Mouse (Mus musculus) limb, embryonic 11.5 days (tissue): ENCODE results near the gene Tgm3. TPM values are rescaled to one million over a fixed set of nuclear protein-coding genes. Genes with fewer than 3 reads are reported as not detected.

ENCODE experiments used
- ATAC-seq: fragments of 200-750 bp; cut with Nextera tagmentation; 2 replicates; pipeline ENCODE4 v1.8.0; 2017; ENCODE audit warnings: low read depth; ENCODE audit not compliant: insufficient number of reproducible peaks, low FRiP score, low TSS enrichment
- DNase-seq: peaks from one replicate; pipeline ENCODE4 v3.0.0-alpha.2; 2015; ENCODE audit warnings: low spot score
- H3K27ac ChIP-seq: fragments of 300-500 bp; sonication (generic); replicated peaks from 2 replicates; pipeline ENCODE4 v1.5.1; 2014; ENCODE audit warnings: low read depth, mild to moderate bottlenecking, low read length
- H3K27me3 ChIP-seq: fragments of 300-500 bp; sonication (generic); 2 replicates; pipeline ENCODE4 v1.6.1; 2014; ENCODE audit warnings: mild to moderate bottlenecking, low read length, mixed read lengths; ENCODE audit not compliant: control insufficient read depth, insufficient read depth
- H3K36me3 ChIP-seq: fragments of 300-500 bp; sonication (generic); 2 replicates; pipeline ENCODE4 v1.6.1; 2014; ENCODE audit warnings: mild to moderate bottlenecking, low read length, moderate library complexity, mixed read lengths; ENCODE audit not compliant: control insufficient read depth, insufficient read depth
- H3K4me1 ChIP-seq: fragments of 300-500 bp; sonication (generic); 2 replicates; pipeline ENCODE4 v1.6.1; 2014; ENCODE audit warnings: low read length, mixed read lengths; ENCODE audit not compliant: control insufficient read depth, insufficient read depth
- H3K4me2 ChIP-seq: fragments of 300-500 bp; sonication (generic); 2 replicates; pipeline ENCODE4 v1.6.1; 2014; ENCODE audit warnings: low read depth, mild to moderate bottlenecking, moderate library complexity; ENCODE audit not compliant: severe bottlenecking
- H3K4me3 ChIP-seq: fragments of 300-500 bp; sonication (generic); 2 replicates; pipeline ENCODE4 v1.5.1; 2014; ENCODE audit warnings: low read depth, low read length
- H3K9ac ChIP-seq: fragments of 300-500 bp; sonication (generic); 2 replicates; pipeline ENCODE4 v1.6.1; 2014; ENCODE audit warnings: mild to moderate bottlenecking, low read length
- H3K9me3 ChIP-seq: fragments of 300-500 bp; sonication (generic); 2 replicates; pipeline ENCODE4 v1.6.1; 2016; ENCODE audit warnings: low read length; ENCODE audit not compliant: control insufficient read depth
- WGBS: fragments of 180-500 bp; shearing (Covaris S2); extraction: QIAGEN DNeasy Blood & Tissue Kit; methylation state at CpG from one replicate; pipeline ENCODE4 v1.1.7; 2014; 5-methylcytosine and 5-hydroxymethylcytosine counted together
- polyA plus RNA-seq: library from polyadenylated mRNA; unstranded; fragments of >200 nt; fragmentation: Nextera tagmentation; extraction: Ambion mirVana; gene quantifications from 2 replicates; pipeline ENCODE4 v1.2.1, GENCODE M21; 2014

The Tgm3 gene
- polyA plus RNA-seq, result 0.12 TPM in 1 of 2 replicates, not detected in the other

GRCm38 (mm10) chr2:130012026-130012425 lies at the start of gene Tgm3:
Tgm3 (plus strand) TSS chr2:130012349.
- Histone ChIP-seq H3K9me3 (no peaks in the 10 kb centered on the region), H3K9ac (no peak within 1 kb of the TSS), H3K4me2 (no peak within 1 kb of the TSS), H3K36me3 (no peaks in the 10 kb centered on the region), H3K4me3 (no peak within 1 kb of the TSS), H3K27me3 (no peaks in the 10 kb centered on the region), H3K27ac (no peak within 1 kb of the TSS), H3K4me1 (no peaks in the 10 kb centered on the region)
- no peak for DNase-seq
- ATAC-seq, result no peak
- WGBS, result 23% methylated on average over 7 of the region's 7 CpGs

DNA sequence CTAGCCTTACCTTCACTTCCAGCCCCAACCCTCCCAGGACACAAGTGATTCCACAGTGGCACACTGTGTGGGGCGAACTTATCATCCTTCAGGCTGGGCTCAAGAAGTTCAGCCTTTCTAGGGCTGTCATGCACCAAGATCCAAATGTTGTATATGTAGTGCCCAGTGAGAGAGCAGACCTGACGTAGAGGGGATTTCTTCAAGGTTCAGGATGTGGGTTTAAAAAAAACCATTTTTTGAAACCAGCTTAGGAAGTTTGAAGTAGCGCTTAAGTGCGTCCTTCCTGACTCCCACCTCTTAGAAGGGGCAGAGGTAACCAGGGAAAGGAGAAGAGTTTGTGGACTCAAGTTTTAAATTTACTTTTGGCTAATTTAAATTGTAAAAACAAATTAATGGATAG lies 31.5 kb upstream of the Tgm3 start:
- WGBS, result 93% methylated on average over 4 of the region's 4 CpGs

GRCm38 (mm10) chr2:129987527-129988045 lies 24.6 kb upstream of the Tgm3 start:
- Histone ChIP-seq H3K27me3 (no peaks in the 10 kb centered on the region), H3K9ac (no peak overlapping the region), H3K9me3 (no peaks in the 10 kb centered on the region), H3K4me2 (no peak overlapping the region), H3K27ac (no peak overlapping the region), H3K4me3 (no peak overlapping the region), H3K4me1 (no peaks in the 10 kb centered on the region), H3K36me3 (no peaks in the 10 kb centered on the region)
- WGBS, result 89% methylated on average over 6 of the region's 6 CpGs
- DNase-seq (no peak), ATAC-seq (no peak)

More for the DNA sequence above, 31.5 kb upstream of the Tgm3 start:
- no peaks in the 10 kb centered on the region for H3K4me1 ChIP-seq
- no peak overlapping the region for H3K4me3 ChIP-seq
- no peaks in the 10 kb centered on the region for H3K36me3 ChIP-seq
- no peak overlapping the region for H3K27ac ChIP-seq
- H3K27me3 ChIP-seq, result no peaks in the 10 kb centered on the region
- no peak overlapping the region for H3K9ac ChIP-seq
- H3K9me3 ChIP-seq, result no peaks in the 10 kb centered on the region
- DNase-seq (no peak), ATAC-seq (no peak)
- no peak overlapping the region for H3K4me2 ChIP-seq

DNA sequence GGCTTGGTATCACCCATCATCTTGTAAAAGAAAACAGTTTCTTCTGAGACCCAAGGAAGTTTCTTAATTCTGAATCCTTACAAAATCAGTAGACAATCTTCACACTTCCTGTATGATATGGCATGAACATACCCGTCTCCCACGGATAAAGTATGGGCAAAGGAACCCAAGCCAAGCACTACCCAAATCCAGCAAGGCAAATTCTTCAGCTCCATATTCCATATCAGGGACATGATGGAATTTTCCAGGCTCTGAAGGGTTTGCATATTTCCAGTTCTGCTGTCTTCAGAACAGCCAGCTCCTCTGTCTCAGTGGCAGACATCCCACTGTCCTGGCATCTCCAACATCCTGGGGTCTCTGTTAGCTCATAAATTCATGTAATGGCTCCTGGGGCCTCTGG lies 22.5 kb upstream of the Tgm3 start:
- Histone ChIP-seq H3K4me1 (no peaks in the 10 kb centered on the region), H3K4me2 (no peak overlapping the region), H3K9ac (no peak overlapping the region), H3K36me3 (no peaks in the 10 kb centered on the region), H3K27ac (no peak overlapping the region), H3K4me3 (no peak overlapping the region), H3K27me3 (no peaks in the 10 kb centered on the region), H3K9me3 (no peaks in the 10 kb centered on the region)
- DNase-seq (no peak), ATAC-seq (no peak)
- 93% methylated on average over 2 of the region's 2 CpGs for WGBS

GRCm38 (mm10) chr2:129994468-129994867 lies 17.7 kb upstream of the Tgm3 start:
- WGBS, result 74% methylated on average over 3 of the region's 3 CpGs

DNA sequence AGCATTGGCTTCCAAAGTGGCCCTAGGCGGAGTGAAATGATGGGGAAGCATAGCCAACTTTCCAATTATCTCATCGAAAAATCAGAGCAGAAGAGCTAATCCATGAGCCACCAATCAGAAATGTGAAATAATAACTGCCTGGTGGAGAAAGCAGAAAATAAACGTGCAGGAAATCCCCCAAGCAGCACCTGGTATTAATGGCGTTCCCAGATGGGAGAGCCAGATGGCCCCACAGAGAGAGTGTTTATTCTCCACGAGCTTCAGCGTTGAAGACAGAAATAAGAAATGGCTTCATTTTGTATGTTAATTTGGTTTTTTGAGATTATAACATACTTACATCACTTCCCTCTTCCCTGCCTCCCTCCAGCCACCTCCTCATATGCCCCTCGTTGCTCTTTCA lies 13.7 kb upstream of the Tgm3 start:
- H3K4me2 ChIP-seq, result no peak overlapping the region
- DNase-seq, result peak; percentile 31
- H3K27ac ChIP-seq, result no peak overlapping the region
- no peaks in the 10 kb centered on the region for H3K9me3 ChIP-seq
- H3K36me3 ChIP-seq, result no peaks in the 10 kb centered on the region
- H3K27me3 ChIP-seq, result no peaks in the 10 kb centered on the region
- H3K4me3 ChIP-seq, result no peak overlapping the region
- no peak overlapping the region for H3K9ac ChIP-seq
- no peak for ATAC-seq
- 51% methylated on average over 7 of the region's 7 CpGs for WGBS
- no peaks in the 10 kb centered on the region for H3K4me1 ChIP-seq

More at GRCm38 (mm10) chr2:129994468-129994867, 17.7 kb upstream of the Tgm3 start:
- H3K27me3 ChIP-seq, result no peaks in the 10 kb centered on the region
- DNase-seq (no peak), ATAC-seq (no peak)
- H3K9me3 ChIP-seq, result no peaks in the 10 kb centered on the region
- H3K4me3 ChIP-seq, result no peak overlapping the region
- no peak overlapping the region for H3K4me2 ChIP-seq
- H3K36me3 ChIP-seq, result no peaks in the 10 kb centered on the region
- H3K27ac ChIP-seq, result no peak overlapping the region
- no peak overlapping the region for H3K9ac ChIP-seq
- no peaks in the 10 kb centered on the region for H3K4me1 ChIP-seq

DNA sequence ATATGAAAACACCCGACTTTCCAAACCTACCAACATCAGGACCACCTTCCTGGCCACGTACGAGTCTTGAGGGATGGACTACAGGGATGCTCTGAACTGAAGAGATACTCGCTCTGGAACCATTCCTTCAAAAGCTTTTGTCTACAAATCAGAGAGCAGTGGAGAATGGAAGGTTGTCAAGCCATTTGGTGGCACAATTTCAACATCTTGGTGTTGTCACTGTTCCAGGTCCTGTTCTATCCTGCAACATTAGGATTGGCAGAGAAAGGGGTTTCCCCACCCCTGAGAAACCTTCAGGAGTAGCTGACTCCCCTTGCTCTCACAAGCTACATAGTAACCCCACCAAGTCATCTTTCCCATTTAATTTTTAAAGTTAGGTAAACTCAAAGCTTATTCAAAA lies 12.9 kb upstream of the Tgm3 start:
- 86% methylated on average over 4 of the region's 4 CpGs for WGBS
- Histone ChIP-seq H3K4me2 (no peak overlapping the region), H3K36me3 (no peaks in the 10 kb centered on the region), H3K27me3 (no peaks in the 10 kb centered on the region), H3K9me3 (no peaks in the 10 kb centered on the region), H3K9ac (no peak overlapping the region), H3K4me3 (no peak overlapping the region), H3K27ac (no peak overlapping the region), H3K4me1 (no peaks in the 10 kb centered on the region)
- ATAC-seq (no peak), DNase-seq (no peak)

DNA sequence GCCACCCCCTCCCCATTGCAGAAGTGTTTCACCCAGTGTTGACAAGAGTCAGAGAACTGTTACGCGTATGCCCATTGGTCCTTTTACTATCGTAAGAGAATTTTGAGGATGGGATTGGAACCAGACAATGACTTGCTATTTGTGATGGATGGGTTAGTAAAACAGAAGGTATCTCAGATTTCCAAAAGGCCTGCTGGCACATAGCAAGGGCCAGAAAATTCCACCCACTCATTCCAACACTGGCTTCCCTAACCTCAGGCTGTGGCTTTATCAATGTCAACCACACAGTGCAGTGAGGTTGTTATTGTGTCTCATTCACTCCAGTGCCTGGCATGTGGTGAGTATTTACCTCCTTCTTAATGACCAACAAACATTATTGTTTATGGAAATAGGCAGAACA lies 11.5 kb upstream of the Tgm3 start:
- ATAC-seq, result no peak
- DNase-seq, result no peak
- no peaks in the 10 kb centered on the region for H3K4me1 ChIP-seq
- H3K9me3 ChIP-seq, result no peaks in the 10 kb centered on the region
- 91% methylated on average over 3 of the region's 3 CpGs for WGBS
- H3K27ac ChIP-seq, result no peak overlapping the region
- no peaks in the 10 kb centered on the region for H3K36me3 ChIP-seq
- H3K27me3 ChIP-seq, result no peaks in the 10 kb centered on the region
- H3K9ac ChIP-seq, result no peak overlapping the region
- H3K4me3 ChIP-seq, result no peak overlapping the region
- no peak overlapping the region for H3K4me2 ChIP-seq

GRCm38 (mm10) chr2:130004046-130004445 lies 8.1 kb upstream of the Tgm3 start:
- Histone ChIP-seq H3K4me1 (no peaks in the 10 kb centered on the region), H3K27me3 (no peaks in the 10 kb centered on the region), H3K4me2 (no peak overlapping the region), H3K9ac (no peak overlapping the region), H3K36me3 (no peaks in the 10 kb centered on the region), H3K27ac (no peak overlapping the region), H3K9me3 (no peaks in the 10 kb centered on the region), H3K4me3 (no peak overlapping the region)
- DNase-seq (no peak), ATAC-seq (no peak)
- 74% methylated on average over 4 of the region's 4 CpGs for WGBS
